Mouse (Mus musculus): ENCODE measurements around the gene Gdf15.

DNA sequence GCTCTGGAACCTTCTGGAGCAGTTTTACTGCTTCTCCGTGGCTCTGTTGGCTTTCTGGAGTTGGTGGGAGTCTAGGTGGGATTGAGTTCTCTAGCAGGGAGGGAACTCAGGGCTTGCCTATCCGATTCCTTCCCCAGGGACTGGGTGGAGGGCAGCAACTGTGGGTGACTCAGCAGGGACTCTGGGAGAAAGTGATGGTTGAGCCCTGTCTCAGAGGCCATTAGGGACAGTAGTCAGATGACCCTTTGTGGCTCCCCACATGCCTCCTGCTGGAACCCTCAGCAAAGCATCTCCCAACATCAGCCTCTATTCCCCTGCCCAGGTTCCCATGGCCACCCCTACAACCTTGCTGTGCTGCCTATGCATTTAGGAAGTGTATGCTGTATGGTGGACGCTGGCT lies 10.8 kb upstream of the Gdf15 start:
- TF ChIP-seq CTCF (IDR thresholded peaks at IDR 0.05) (no peak), EP300 (IDR thresholded peaks at IDR 0.05) (no peak)

Data from lung, postnatal 0 days (tissue).